Mouse (Mus musculus): ENCODE measurements around the gene Itprip. TPM values are rescaled to one million over a fixed set of nuclear protein-coding genes. Genes with fewer than 3 reads are reported as not detected.
A peak's percentile ranks its signal among the peaks of the same experiment; 100 is the strongest.

Gene Itprip
- polyA plus RNA-seq, 1 experiment from 2014 or later: 4.3 TPM

GRCm38 (mm10) chr19:47908961-47909371, 10.1 kb downstream of the Itprip start:
- 30% methylated on average over 6 of the region's 6 CpGs for WGBS (ENCODE audit: insufficient replicate concordance)
- no peak for ATAC-seq (ENCODE audit: low read depth)
- peak overlapping the region; percentile 12 for H3K4me2 ChIP-seq (ENCODE audit: low read depth, low read length)
- H3K9me3 ChIP-seq (replicated peaks; ENCODE audit: control insufficient read depth, low read length): no peaks in the 10 kb centered on the region
- H3K9ac ChIP-seq (ENCODE audit: low read depth, low read length): no peak overlapping the region
- H3K4me1 ChIP-seq (ENCODE audit: control insufficient read depth, low read depth, low read length): peaks cover 35% of the 10 kb centered on the region
- no peaks in the 10 kb centered on the region for H3K36me3 ChIP-seq (ENCODE audit: control insufficient read depth, insufficient read depth)
- H3K27ac ChIP-seq (ENCODE audit: low read length): no peak overlapping the region
- no peak overlapping the region for H3K4me3 ChIP-seq (ENCODE audit: low read depth, low read length)
- no peaks in the 10 kb centered on the region for H3K27me3 ChIP-seq (ENCODE audit: control insufficient read depth, insufficient read depth, low read depth, low read length)

- H3K4me1 ChIP-seq (ENCODE audit: control insufficient read depth, low read depth, low read length): peaks cover 35% of the 10 kb centered on the region
- no peak overlapping the region for H3K9ac ChIP-seq (ENCODE audit: low read depth, low read length)
- no peak for ATAC-seq (ENCODE audit: low read depth)
- WGBS (ENCODE audit: insufficient replicate concordance): 72% methylated on average over 9 of the region's 9 CpGs
- no peaks in the 10 kb centered on the region for H3K9me3 ChIP-seq (replicated peaks; ENCODE audit: control insufficient read depth, low read length)
- no peaks in the 10 kb centered on the region for H3K27me3 ChIP-seq (ENCODE audit: control insufficient read depth, insufficient read depth, low read depth, low read length)
- no peaks in the 10 kb centered on the region for H3K36me3 ChIP-seq (ENCODE audit: control insufficient read depth, insufficient read depth)
- no peak overlapping the region for H3K4me3 ChIP-seq (ENCODE audit: low read depth, low read length)
- no peak overlapping the region for H3K27ac ChIP-seq (ENCODE audit: low read length)
- no peak overlapping the region for H3K4me2 ChIP-seq (ENCODE audit: low read depth, low read length)
These were observed 11.5 kb downstream of the Itprip start for GRCm38 (mm10) chr19:47907596-47907995.

- H3K9ac ChIP-seq (ENCODE audit: low read depth, low read length): no peak overlapping the region
- no peaks in the 10 kb centered on the region for H3K36me3 ChIP-seq (ENCODE audit: control insufficient read depth, insufficient read depth)
- H3K4me2 ChIP-seq (ENCODE audit: low read depth, low read length): no peak overlapping the region
- no peaks in the 10 kb centered on the region for H3K27me3 ChIP-seq (ENCODE audit: control insufficient read depth, insufficient read depth, low read depth, low read length)
- H3K9me3 ChIP-seq (replicated peaks; ENCODE audit: control insufficient read depth, low read length): no peaks in the 10 kb centered on the region
- H3K27ac ChIP-seq (ENCODE audit: low read length): no peak overlapping the region
- no peak; the same call in 1 of the 2 replicates for ATAC-seq (ENCODE audit: low read depth)
- no peak overlapping the region for H3K4me3 ChIP-seq (ENCODE audit: low read depth, low read length)
- H3K4me1 ChIP-seq (ENCODE audit: control insufficient read depth, low read depth, low read length): peaks cover 31% of the 10 kb centered on the region
- WGBS (ENCODE audit: insufficient replicate concordance): 60% methylated on average over 5 of the region's 5 CpGs
These were observed 13.5 kb downstream of the Itprip start for GRCm38 (mm10) chr19:47905603-47906002.

- no peak for ATAC-seq (ENCODE audit: low read depth)
- H3K9ac ChIP-seq (ENCODE audit: low read depth, low read length): no peak overlapping the region
- H3K4me2 ChIP-seq (ENCODE audit: low read depth, low read length): no peak overlapping the region
- no peaks in the 10 kb centered on the region for H3K36me3 ChIP-seq (ENCODE audit: control insufficient read depth, insufficient read depth)
- peaks cover 30% of the 10 kb centered on the region for H3K4me1 ChIP-seq (ENCODE audit: control insufficient read depth, low read depth, low read length)
- no peaks in the 10 kb centered on the region for H3K9me3 ChIP-seq (replicated peaks; ENCODE audit: control insufficient read depth, low read length)
- 52% methylated on average over 4 of the region's 4 CpGs for WGBS (ENCODE audit: insufficient replicate concordance)
- no peak overlapping the region for H3K27ac ChIP-seq (ENCODE audit: low read length)
- no peaks in the 10 kb centered on the region for H3K27me3 ChIP-seq (ENCODE audit: control insufficient read depth, insufficient read depth, low read depth, low read length)
- H3K4me3 ChIP-seq (ENCODE audit: low read depth, low read length): no peak overlapping the region
These were observed 14.0 kb downstream of the Itprip start for GRCm38 (mm10) chr19:47905081-47905480.

- no peaks in the 10 kb centered on the region for H3K27me3 ChIP-seq (ENCODE audit: control insufficient read depth, insufficient read depth, low read depth, low read length)
- no peak overlapping the region for H3K4me3 ChIP-seq (ENCODE audit: low read depth, low read length)
- no peak overlapping the region for H3K4me2 ChIP-seq (ENCODE audit: low read depth, low read length)
- no peaks in the 10 kb centered on the region for H3K36me3 ChIP-seq (ENCODE audit: control insufficient read depth, insufficient read depth)
- no peak for ATAC-seq (ENCODE audit: low read depth)
- no peaks in the 10 kb centered on the region for H3K9me3 ChIP-seq (replicated peaks; ENCODE audit: control insufficient read depth, low read length)
- no peak overlapping the region for H3K9ac ChIP-seq (ENCODE audit: low read depth, low read length)
- 62% methylated on average over 4 of the region's 4 CpGs for WGBS (ENCODE audit: insufficient replicate concordance)
- no peak overlapping the region for H3K27ac ChIP-seq (ENCODE audit: low read length)
- peaks cover 31% of the 10 kb centered on the region for H3K4me1 ChIP-seq (ENCODE audit: control insufficient read depth, low read depth, low read length)
These were observed 15.4 kb downstream of the Itprip start for GRCm38 (mm10) chr19:47903679-47904078.

- no peak overlapping the region for H3K9ac ChIP-seq (ENCODE audit: low read depth, low read length)
- H3K9me3 ChIP-seq (replicated peaks; ENCODE audit: control insufficient read depth, low read length): no peaks in the 10 kb centered on the region
- no peak overlapping the region for H3K27ac ChIP-seq (ENCODE audit: low read length)
- ATAC-seq (ENCODE audit: low read depth): no peak
- WGBS (ENCODE audit: insufficient replicate concordance): 62% methylated on average over 13 of the region's 13 CpGs
- no peaks in the 10 kb centered on the region for H3K36me3 ChIP-seq (ENCODE audit: control insufficient read depth, insufficient read depth)
- H3K4me2 ChIP-seq (ENCODE audit: low read depth, low read length): no peak overlapping the region
- H3K4me3 ChIP-seq (ENCODE audit: low read depth, low read length): no peak overlapping the region
- H3K4me1 ChIP-seq (ENCODE audit: control insufficient read depth, low read depth, low read length): peaks cover 32% of the 10 kb centered on the region
- no peaks in the 10 kb centered on the region for H3K27me3 ChIP-seq (ENCODE audit: control insufficient read depth, insufficient read depth, low read depth, low read length)
These were observed 16.5 kb downstream of the Itprip start for GRCm38 (mm10) chr19:47902316-47903201.

GRCm38 (mm10) chr19:47900558-47900957, 18.5 kb downstream of the Itprip start:
- ATAC-seq (ENCODE audit: low read depth): no peak
- Histone ChIP-seq H3K4me1 (ENCODE audit: control insufficient read depth, low read depth, low read length) (peaks cover 26% of the 10 kb centered on the region), H3K27ac (ENCODE audit: low read length) (no peak overlapping the region), H3K9ac (ENCODE audit: low read depth, low read length) (no peak overlapping the region), H3K9me3 (replicated peaks; ENCODE audit: control insufficient read depth, low read length) (no peaks in the 10 kb centered on the region), H3K27me3 (ENCODE audit: control insufficient read depth, insufficient read depth, low read depth, low read length) (no peaks in the 10 kb centered on the region), H3K36me3 (ENCODE audit: control insufficient read depth, insufficient read depth) (peaks cover 2% of the 10 kb centered on the region), H3K4me2 (ENCODE audit: low read depth, low read length) (no peak overlapping the region), H3K4me3 (ENCODE audit: low read depth, low read length) (no peak overlapping the region)
- 70% methylated on average over 10 of the region's 10 CpGs for WGBS (ENCODE audit: insufficient replicate concordance)

- peaks cover 3% of the 10 kb centered on the region for H3K36me3 ChIP-seq (ENCODE audit: control insufficient read depth, insufficient read depth)
- no peak overlapping the region for H3K4me3 ChIP-seq (ENCODE audit: low read depth, low read length)
- no peaks in the 10 kb centered on the region for H3K27me3 ChIP-seq (ENCODE audit: control insufficient read depth, insufficient read depth, low read depth, low read length)
- H3K9ac ChIP-seq (ENCODE audit: low read depth, low read length): no peak overlapping the region
- H3K27ac ChIP-seq (ENCODE audit: low read length): no peak overlapping the region
- peaks cover 25% of the 10 kb centered on the region for H3K4me1 ChIP-seq (ENCODE audit: control insufficient read depth, low read depth, low read length)
- H3K9me3 ChIP-seq (replicated peaks; ENCODE audit: control insufficient read depth, low read length): no peaks in the 10 kb centered on the region
- no peak overlapping the region for H3K4me2 ChIP-seq (ENCODE audit: low read depth, low read length)
- WGBS (ENCODE audit: insufficient replicate concordance): 36% methylated on average over 6 of the region's 6 CpGs
- ATAC-seq (ENCODE audit: low read depth): no peak
These were observed 19.1 kb downstream of the Itprip start for GRCm38 (mm10) chr19:47900012-47900411.

GRCm38 (mm10) chr19:47898472-47899079, 20.5 kb downstream of the Itprip start:
- Histone ChIP-seq H3K4me3 (ENCODE audit: low read depth, low read length) (no peak overlapping the region), H3K36me3 (ENCODE audit: control insufficient read depth, insufficient read depth) (peaks cover 3% of the 10 kb centered on the region), H3K27me3 (ENCODE audit: control insufficient read depth, insufficient read depth, low read depth, low read length) (no peaks in the 10 kb centered on the region), H3K27ac (ENCODE audit: low read length) (no peak overlapping the region), H3K9me3 (replicated peaks; ENCODE audit: control insufficient read depth, low read length) (no peaks in the 10 kb centered on the region), H3K9ac (ENCODE audit: low read depth, low read length) (no peak overlapping the region), H3K4me1 (ENCODE audit: control insufficient read depth, low read depth, low read length) (peaks cover 24% of the 10 kb centered on the region), H3K4me2 (ENCODE audit: low read depth, low read length) (peak overlapping the region; percentile 33; the same call in 1 of the 2 replicates)
- 33% methylated on average over 8 of the region's 8 CpGs for WGBS (ENCODE audit: insufficient replicate concordance)
- ATAC-seq (ENCODE audit: low read depth): peak; percentile 84

Data from liver, embryonic 16.5 days (tissue).